Mouse (Mus musculus): ENCODE measurements at regions not wholly inside any gene's neighbourhood (a gene's known extent, or its start where the extent isn't known, plus 50 kb on each side); places are given as distances from the start of the nearest gene placed in this dataset.

DNA sequence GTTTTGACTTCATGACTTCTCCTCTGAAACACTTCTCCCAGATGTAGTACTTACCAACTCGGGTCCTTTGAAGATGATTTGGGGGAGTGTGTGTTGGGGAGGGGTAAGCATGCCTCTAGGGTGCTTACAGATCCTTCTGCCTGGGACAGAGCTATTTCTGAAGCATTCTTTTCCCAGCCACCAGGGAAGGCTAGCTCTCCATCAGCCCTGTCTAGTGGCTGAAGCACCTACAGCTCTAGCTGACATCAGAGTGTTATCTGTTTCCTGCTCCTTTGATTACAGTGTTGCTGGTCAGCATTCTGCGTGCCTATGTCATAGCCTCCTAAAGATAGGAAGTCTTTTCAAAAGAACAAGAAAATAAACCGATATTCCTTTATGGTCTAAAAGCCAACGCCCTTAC is 232.2 kb upstream of the Tsc22d2 start:
- Histone ChIP-seq H3K79me2 (ENCODE audit: control insufficient read depth, insufficient read depth, low read length, poor library complexity) (no peaks in the 10 kb centered on the region), H3K9ac (ENCODE audit: control insufficient read depth, low read depth, low read length, poor library complexity, severe bottlenecking) (no peak overlapping the region), H3K9me3 (replicated peaks; ENCODE audit: insufficient read depth, low read length) (no peaks in the 10 kb centered on the region), H3K27me3 (ENCODE audit: control insufficient read depth in 1 of 2, insufficient read depth in 2 of 2, low read length in 2 of 2) (no peaks in the 10 kb centered on the region; a peak in 1 of 4 replicates), H3K36me3 (ENCODE audit: control insufficient read depth in 1 of 2, insufficient read depth in 2 of 2, low read length in 2 of 2) (no peaks in the 10 kb centered on the region), H3K27ac (ENCODE audit: control insufficient read depth, low read depth, low read length) (no peak overlapping the region), H3K4me1 (ENCODE audit: control insufficient read depth in 1 of 2, insufficient read depth in 2 of 2, low read length in 2 of 2) (no peaks in the 10 kb centered on the region), H3K4me3 (ENCODE audit: control insufficient read depth in 1 of 2, insufficient read depth in 1 of 2, low read depth in 2 of 2, low read length in 2 of 2) (no peak overlapping the region)
- TF ChIP-seq EP300 (IDR thresholded peaks at IDR 0.05; ENCODE audit: low read depth in 1 of 2, low read length in 2 of 2): no peak
- no peak for TF ChIP-seq NRF1 (IDR thresholded peaks at IDR 0.05; ENCODE audit: insufficient read depth, low read depth, low read length, poor library complexity, severe bottlenecking)
- no peak for TF ChIP-seq TCF12 (IDR thresholded peaks at IDR 0.05; ENCODE audit: low read depth, low read length)
- no peak for TF ChIP-seq MAFK (IDR thresholded peaks at IDR 0.05; ENCODE audit: borderline replicate concordance, low read depth, low read length)
- no peak for TF ChIP-seq POLR2A (IDR thresholded peaks at IDR 0.05; ENCODE audit: control insufficient read depth in 1 of 2, insufficient read depth in 1 of 2, low read depth in 1 of 2, low read length in 2 of 2, poor library complexity in 1 of 2)
- TF ChIP-seq BHLHE40 (IDR thresholded peaks at IDR 0.05; ENCODE audit: borderline replicate concordance, low read depth, low read length): no peak
- no peak for TF ChIP-seq RAD21 (IDR thresholded peaks at IDR 0.05; ENCODE audit: low read depth, low read length)
- no peak for TF ChIP-seq JUND (IDR thresholded peaks at IDR 0.05; ENCODE audit: low read depth, low read length)
- no peak for TF ChIP-seq MYB (IDR thresholded peaks at IDR 0.05; ENCODE audit: low read depth, low read length)
- no peak for TF ChIP-seq POLR2AphosphoS5 (IDR thresholded peaks at IDR 0.05; ENCODE audit: borderline replicate concordance, low read depth, low read length)
- no peak for TF ChIP-seq MAZ (IDR thresholded peaks at IDR 0.05; ENCODE audit: low read depth, low read length)
- no peak for TF ChIP-seq MYC (IDR thresholded peaks at IDR 0.05; ENCODE audit: low read depth, low read length)
- no peak for TF ChIP-seq CTCF (IDR thresholded peaks at IDR 0.05 in 2 of 3, conservative IDR thresholded peaks at IDR 0.05 in 1 of 3; ENCODE audit: control insufficient read depth in 1 of 3, insufficient read depth in 1 of 3, low read depth in 2 of 3, low read length in 3 of 3, poor library complexity in 1 of 3, severe bottlenecking in 1 of 3)
- DNase-seq (ENCODE audit: low read depth, low spot score): no peak

DNA sequence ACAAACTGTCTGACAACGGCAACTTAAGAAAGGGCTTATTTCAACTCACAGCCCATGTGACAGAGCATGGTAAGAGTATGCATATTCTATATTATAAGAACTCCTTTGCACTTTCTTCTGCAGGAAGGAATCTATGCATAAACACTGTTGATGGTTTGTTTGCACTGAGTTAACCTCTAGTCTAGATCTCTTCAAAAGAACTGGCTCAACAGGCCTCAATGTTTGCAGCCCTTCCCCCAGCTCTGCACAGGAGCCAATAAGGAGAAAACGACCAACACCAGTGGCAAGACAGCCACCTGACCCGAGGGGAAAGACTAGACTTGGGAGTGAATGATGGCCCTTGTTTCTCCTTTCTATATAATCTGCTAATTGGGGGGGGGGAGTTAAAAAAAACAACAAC is 231.2 kb upstream of the Tsc22d2 start:
- no peak overlapping the region for H3K9ac ChIP-seq (ENCODE audit: control insufficient read depth, low read depth, low read length, poor library complexity, severe bottlenecking)
- TF ChIP-seq HCFC1 (IDR thresholded peaks at IDR 0.05; ENCODE audit: low read depth, low read length) (no peak), SIN3A (IDR thresholded peaks at IDR 0.05; ENCODE audit: low read length) (no peak), MYB (IDR thresholded peaks at IDR 0.05; ENCODE audit: low read depth, low read length) (no peak), POLR2A (IDR thresholded peaks at IDR 0.05; ENCODE audit: control insufficient read depth in 1 of 2, insufficient read depth in 1 of 2, low read depth in 1 of 2, low read length in 2 of 2, poor library complexity in 1 of 2) (no peak), TBP (IDR thresholded peaks at IDR 0.05; ENCODE audit: low read depth, low read length) (no peak), TAL1 (IDR thresholded peaks at IDR 0.05; ENCODE audit: low read length) (no peak), USF2 (IDR thresholded peaks at IDR 0.05; ENCODE audit: borderline replicate concordance in 1 of 2, insufficient read depth in 1 of 2, low read depth in 1 of 2, low read length in 2 of 2) (no peak)
- no peaks in the 10 kb centered on the region; a peak in 1 of 4 replicates for H3K27me3 ChIP-seq (ENCODE audit: control insufficient read depth in 1 of 2, insufficient read depth in 2 of 2, low read length in 2 of 2)
- H3K36me3 ChIP-seq (ENCODE audit: control insufficient read depth in 1 of 2, insufficient read depth in 2 of 2, low read length in 2 of 2): no peaks in the 10 kb centered on the region
- H3K27ac ChIP-seq (ENCODE audit: control insufficient read depth, low read depth, low read length): no peak overlapping the region
- no peak for DNase-seq (ENCODE audit: low read depth, low spot score)
- H3K4me3 ChIP-seq (ENCODE audit: control insufficient read depth in 1 of 2, insufficient read depth in 1 of 2, low read depth in 2 of 2, low read length in 2 of 2): no peak overlapping the region
- no peaks in the 10 kb centered on the region for H3K79me2 ChIP-seq (ENCODE audit: control insufficient read depth, insufficient read depth, low read length, poor library complexity)
- no peaks in the 10 kb centered on the region for H3K9me3 ChIP-seq (replicated peaks; ENCODE audit: insufficient read depth, low read length)
- no peaks in the 10 kb centered on the region for H3K4me1 ChIP-seq (ENCODE audit: control insufficient read depth in 1 of 2, insufficient read depth in 2 of 2, low read length in 2 of 2)

Measured in MEL (cell line).